Mouse (Mus musculus) cerebellum, postnatal 36 days (tissue): ENCODE data around the gene A3galt2.

ENCODE experiments used
- DNase-seq, 2 experiments: peaks; one replicate each; pipeline ENCODE4 v3.0.0; 2021 to 2022; ENCODE audit warnings: mixed read lengths in 2 of 2

The A3galt2 gene

DNA sequence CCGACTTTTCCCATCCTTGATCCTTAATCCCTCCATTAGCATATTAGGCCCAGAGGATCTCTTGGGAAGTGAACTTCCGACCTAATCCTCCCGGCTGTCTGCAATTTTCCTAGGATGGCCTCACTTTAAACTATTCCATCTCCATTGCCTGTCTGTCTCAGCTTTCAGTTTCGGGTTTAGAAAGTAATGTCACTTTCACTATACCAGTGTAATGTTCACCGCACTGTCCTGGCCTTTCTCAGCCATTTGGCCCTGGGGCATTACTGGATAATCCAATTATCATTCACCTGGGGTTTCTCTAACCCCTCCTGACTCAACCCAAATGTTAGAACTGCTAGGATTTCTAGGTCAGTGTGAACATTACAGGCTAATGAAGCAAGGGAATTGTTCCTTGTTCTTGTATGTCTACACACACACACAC is 26.7 kb upstream of the A3galt2 start:
- DNase-seq, result no peak

DNA sequence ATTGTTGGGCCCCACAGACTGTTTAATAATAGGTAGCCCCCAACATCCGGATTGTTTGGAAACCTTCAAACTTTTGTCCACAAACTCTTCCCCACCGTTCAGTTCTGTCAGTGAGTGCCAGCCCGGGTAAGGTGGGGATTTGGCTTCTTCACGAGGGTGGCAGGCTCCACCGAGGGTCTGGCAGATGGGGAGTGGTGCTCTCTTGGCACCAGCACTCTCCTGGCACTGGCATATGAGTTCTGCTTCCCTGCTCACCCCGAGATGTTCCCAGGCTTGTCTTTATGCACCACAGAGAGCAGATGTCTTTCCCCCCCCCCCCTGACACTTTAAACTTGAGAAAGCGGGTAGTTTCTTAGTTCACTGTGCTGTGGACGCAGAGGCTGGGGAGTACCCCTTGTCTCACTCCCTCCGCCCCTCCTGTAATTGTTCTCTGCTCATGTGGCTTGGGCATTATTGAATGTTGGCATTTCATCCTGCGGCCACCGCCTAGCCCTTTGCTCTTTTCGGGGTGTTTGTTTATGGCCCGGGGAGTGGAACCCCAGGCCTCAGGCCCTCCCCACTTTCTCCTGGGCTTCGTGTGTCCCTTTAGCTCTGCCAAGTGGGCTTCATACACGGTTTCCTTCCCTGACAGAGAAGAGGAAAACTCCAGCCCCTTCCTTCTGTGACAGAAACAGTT is 26.0 kb upstream of the A3galt2 start:
- DNase-seq, result peak; percentile 64 to 67

DNA sequence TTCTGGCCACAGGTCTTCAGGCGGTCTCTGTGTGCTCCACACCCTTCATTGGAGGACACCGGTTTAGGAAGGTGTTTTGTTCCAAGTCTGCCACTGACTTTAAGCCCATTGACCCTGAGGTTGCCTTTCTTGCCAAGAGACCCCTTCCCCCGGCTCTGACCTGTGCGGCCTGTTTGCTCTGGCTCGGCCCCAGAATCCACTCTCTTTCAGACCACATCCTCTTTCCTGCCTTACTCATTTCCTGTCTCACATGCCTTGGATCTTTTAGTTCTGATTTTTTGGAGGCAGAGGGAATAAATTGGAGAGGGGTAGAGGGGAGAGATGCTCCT is 25.5 kb upstream of the A3galt2 start:
- DNase-seq, result no peak

DNA sequence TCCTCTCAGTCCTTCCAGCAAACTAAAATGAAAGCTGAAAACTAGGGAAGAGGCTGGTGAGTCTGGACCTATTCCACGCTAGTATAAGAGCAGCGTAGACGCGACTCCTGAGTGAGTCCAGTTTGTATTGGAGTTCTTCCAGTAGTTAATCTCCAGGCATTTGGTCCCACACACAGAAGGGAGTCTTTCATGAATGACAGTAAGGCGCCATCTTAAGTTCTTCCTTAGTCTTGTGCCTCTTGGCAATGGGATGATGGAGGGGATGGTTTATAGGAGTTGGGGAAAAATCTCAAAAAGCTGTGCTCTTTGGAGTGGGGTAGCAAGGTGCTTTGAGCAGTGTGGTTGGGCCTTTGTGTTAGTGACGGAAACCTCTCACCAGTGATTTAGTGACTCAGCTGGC is 24.9 kb upstream of the A3galt2 start:
- DNase-seq, result no peak

DNA sequence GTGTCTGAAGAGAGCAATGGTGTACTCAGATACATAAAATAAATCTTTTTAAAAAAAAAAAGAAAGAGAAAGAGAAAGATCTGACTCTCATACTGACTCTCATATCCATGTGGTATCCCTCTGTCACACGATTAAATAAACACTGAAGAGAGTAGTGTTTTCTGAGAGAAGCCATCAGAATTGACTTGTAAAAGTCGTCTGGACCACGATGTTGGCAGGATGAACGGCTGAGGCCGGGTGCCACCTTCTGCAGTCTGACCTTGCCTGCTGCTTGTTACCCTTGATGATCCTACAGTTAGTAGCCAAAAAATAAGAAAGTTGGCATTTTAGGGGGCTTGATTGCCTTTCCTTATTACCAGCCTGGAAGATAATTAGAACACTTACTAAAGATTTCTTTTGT is 22.4 kb upstream of the A3galt2 start:
- DNase-seq, result no peak

DNA sequence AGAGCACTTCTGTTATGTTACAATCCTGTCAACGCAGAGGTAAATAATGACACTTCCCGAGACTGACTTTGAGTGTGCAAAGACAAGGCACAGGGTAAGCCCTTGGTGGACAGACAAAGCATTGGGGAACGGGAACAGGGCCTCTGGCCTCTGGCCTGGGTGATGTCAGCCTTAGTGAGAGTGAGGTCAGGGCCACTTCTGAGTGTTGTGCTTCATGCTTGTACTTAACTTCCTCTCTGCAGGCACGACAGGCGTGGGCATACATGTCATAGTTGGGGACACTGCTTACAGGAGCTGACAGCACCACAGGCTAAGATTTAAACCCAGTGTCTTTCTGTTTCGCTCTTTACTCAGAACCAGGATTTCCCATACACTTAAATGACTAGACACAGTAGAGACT is 21.7 kb upstream of the A3galt2 start:
- no peak for DNase-seq

DNA sequence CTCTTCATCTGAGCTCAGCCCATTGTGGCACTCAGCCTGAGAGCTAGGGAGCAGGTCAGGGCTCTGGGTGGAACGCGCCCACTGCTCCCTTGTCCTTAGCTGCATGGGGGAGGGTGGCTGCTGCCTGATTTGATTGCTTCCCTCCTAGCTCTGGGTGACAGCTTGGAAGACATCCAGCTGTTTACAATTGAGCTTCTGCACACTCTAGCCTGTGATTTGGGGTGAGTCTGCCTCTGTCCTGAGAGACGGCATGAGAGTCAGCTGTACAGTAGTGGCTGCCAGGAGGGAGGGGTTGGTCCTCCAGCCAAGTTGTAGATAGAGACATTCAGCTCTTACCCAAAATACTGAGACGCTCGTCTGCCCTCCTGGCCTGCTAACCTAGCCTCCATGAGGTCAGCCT is 20.9 kb upstream of the A3galt2 start:
- no peak for DNase-seq

DNA sequence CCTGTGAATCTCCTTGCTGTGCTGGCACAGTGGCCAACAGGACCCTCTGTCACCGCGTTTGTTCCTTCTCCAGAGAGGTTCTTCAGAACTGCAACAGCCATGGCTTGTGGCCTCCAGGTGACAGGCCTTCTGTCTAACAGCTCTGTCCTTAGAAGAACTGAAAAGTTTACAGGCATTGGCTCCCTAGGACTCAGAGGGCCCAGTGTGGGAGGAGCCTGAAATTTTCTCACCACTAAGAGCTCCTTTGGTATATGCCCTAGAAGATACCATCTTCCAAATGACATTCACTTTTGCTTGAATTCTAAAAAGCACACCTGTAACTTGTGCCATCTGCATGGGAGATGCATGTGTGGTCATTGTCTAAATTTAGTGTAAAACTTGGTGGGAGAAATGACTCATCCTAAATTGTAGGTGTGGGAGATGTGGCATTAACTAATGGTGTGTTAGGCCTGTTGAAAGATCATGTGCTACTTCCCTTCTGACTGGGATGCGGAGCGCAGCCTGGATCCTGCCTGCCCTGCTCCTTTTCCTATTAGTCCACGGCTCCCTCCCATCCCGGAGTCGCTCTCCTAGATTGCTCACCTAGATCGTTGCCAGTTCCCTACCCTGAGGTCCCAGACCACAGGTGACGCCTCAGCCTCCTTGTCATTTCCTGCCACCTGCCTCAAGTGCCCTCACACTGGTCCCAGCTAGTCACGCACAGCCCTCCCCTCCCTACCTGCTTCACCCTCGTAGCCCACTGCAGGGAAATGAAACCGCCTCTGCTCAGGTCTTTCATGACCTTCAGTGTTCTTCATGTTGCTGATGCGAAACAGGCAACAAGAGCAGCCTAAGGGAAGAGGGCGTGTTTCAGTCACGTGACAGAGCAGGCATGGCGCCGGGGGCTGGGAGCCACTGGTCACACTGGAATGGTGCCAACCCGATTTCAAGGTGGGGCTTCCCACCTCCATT is 20.2 kb upstream of the A3galt2 start:
- no peak for DNase-seq

DNA sequence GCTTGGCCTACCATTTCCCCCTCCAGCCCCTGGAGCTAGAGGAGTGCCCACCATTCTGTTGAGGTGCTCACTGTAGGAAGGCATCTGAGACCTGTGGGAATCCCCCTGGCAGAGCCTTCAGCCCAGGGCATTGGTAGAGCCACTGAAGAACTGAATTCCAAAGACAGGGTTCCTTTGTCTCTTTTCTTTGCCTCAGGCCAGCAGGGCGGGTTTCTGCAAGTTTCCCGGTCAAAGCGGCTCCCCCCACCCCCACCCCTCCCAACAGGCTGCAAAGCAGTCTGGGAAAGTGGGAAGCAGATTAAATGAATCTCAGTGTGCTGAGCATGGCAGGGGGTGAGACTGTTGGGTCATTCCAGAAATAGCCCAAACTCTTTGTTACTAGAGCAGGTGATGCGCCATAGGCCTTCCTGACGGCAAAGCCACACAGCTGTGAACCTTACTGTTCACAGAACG is 18.0 kb upstream of the A3galt2 start:
- no peak for DNase-seq

DNA sequence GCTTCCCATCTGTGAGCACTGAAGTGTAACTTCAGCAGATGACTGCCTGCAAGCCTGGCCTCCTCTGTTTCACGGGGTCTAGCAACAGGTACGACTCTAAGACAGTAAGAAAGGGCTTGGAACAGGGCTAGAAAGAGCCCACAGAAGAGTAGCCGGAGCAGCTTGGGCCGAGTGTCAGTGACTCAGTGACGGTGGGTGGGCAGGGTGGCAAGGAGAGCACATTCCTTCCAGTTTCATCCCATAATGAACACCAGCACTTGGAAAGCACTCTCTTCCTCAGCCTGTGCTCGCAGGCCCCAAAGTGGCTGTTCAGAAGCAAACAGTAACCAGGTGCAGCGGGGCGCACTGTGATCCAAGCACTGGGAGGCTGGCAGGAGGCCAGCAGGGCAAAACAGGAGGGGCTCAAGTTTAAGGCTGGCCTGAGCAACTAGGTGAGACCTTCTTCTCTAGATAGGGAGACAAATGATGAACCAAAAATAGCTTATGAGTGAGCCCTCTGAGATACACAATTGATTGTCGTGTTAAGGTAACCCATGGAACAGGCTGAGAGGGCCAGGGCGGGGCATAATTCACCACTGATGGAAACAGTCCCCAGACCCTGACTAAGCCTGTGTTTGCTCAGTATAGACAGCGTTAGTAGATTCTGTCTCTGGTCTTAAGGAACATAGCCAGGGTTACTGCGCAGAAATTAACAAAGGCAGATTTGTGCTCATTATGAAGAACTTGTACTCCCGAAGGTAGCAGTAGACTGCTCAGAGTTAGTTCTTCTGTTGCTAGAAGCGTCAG is 17.1 kb upstream of the A3galt2 start:
- DNase-seq, result no peak

DNA sequence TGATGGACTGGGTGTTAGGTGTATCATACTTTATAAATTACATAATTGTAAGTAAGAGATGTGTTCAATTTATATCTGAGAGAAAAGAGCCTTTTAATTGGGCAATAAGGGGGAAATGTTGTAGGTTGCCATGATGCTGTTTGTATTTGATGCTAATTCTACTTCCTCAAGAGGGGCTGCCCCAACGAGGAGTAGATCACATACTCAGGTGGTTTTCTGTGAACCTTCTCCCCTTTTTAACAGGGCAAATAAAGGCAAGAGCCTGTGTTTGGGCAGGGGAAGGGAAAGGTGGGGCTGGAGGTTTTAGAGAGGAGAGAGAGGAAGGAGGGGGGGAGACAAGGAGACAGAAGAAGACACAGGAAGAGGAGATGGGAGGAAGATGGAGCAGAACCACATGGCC is 14.3 kb upstream of the A3galt2 start:
- DNase-seq, result peak in 1 of 2 experiments; percentile 0

DNA sequence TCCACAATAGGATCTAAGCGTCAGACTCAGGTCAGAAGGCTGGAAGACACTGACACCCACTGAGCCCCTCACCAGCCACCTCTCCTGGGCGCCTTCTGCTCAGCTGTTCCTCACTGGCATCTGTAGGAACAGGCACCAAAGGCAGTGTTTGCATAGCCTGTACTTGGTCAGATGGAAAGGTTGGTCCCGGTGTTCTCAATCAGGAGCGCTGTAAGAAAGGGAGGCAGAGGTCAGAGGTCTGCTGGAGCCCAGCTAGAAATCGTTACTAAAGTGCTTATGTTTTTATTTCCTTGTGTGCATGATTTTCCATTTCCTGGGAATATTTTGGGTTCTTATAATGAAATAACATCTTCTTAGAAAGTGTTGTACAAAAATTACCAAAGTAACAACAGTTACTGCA is 13.3 kb upstream of the A3galt2 start:
- no peak for DNase-seq

DNA sequence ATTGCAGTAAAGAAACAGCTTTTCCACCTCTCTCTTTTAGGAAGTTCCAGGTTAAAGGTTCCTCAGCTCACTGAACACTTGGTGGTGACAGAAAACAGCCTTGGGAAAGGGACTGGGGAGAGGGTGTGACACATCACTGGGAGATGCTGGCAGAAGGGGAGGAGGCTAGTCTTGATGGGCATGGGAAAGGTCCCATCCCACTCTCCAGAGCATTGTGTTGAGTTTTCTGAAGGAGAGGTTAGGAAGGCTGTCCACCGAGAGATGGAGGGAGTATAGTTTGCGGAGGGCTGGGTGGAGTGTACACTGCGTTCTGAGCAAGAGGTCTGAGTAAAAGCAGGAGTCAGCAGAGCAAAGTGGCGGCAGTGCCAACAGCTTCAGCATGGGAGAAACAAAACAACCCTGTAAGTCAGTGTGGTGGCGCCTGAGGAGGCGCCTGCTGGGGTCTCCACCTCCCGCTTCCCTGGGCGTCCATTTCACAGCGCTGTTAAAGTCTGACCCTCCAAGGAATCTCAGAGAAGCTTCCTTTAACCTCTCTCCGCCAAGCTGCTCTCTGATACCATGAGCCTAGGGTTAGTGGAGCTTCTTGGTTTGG is 12.7 kb upstream of the A3galt2 start:
- peak in 1 of 2 experiments; percentile 4 for DNase-seq

DNA sequence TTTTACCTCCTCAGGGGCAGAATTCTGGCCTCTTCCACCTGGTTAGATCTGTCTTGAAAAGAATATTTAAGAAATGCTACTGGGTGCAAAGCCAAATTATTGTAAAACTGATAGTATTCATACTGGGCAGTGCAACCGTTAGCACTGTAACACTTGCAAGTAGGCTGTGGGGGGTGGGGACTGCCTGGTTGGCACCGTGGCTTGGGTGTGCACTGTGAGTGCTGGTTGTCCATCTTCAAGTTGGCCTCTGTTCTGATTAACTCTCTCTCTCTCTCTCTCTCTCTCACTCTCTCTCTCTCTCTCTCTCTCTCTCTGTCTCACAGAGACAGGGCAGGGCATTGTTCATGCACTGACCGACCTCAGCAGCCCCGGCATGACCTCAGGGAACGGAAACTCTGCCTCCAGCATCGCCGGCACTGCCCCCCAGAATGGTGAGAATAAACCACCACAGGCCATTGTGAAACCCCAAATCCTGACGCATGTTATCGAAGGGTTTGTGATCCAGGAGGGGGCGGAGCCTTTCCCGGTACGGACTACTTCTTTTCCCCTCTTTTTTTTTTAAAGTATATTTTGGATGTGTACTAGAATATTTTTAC is 12.0 kb upstream of the A3galt2 start:
- DNase-seq, result peak in 1 of 2 experiments; percentile 7

DNA sequence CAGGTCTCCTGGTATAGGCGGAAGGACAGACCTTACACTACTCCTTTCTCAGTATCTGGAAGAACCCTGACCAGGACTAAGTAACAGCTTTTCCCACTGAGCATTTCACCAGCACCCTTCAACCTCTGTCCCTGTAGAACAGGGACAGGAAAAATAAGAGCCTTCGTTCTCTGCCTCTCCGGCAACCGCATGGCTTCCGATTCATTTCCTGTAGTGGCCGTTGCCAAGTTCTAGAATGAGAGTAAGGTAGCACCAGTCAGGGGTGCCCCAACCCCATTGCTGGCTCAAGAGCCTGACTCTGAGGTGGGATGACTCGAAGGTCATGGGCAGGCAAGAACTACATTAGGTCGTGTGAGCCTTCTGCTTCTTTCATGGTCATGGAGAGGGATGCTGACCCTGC is 10.0 kb upstream of the A3galt2 start:
- no peak for DNase-seq

DNA sequence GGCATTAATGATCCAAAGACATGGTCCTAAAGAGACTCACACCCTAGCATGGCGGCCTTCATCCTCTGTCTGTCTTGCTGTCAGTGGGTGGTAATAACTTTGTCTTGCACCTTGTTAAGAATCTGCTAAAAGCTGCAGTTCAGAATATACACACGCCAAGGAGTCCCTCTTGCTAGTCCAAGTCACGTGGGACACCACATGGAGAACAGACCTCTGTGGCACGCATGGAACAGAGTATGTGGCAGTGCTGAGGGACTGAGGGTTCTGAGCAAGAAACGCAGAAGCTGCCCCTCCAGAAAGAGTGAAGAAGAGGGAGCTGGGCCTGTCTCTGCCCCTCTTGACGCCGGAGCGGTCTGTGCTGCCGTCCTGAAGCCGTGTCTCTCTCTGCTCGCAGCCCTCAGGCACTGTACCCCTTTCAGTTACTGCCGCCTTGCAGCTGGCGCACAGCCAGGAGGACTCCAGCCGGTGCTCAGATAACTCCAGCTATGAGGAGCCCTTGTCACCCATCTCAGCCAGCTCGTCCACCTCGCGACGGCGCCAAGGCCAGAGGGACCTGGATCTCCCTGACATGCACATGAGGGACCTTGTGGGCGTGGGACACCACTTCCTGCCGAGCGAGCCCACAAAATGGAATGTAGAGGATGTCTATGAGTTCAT is 7.4 kb upstream of the A3galt2 start:
- peak in 1 of 2 experiments; percentile 61 for DNase-seq

DNA sequence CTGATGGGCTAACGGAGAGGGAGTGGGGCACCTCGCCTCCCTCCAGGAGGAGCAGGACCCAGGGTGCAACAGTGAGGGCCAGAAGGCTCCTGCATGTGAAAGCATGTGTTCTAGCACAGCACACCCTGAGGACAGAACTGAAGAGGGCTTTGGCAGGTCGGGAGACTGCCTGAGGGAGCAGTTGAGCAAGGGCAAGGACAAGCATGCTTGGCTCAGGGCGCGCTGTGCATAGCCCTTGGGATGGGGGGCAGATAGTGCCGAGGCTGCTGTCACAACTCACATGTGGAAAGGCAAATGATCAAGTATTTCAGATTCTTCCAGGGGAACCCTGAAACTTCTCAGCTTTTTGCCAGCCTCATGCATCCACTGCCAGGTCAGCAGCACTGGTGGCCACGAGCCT is 6.9 kb upstream of the A3galt2 start:
- no peak for DNase-seq

DNA sequence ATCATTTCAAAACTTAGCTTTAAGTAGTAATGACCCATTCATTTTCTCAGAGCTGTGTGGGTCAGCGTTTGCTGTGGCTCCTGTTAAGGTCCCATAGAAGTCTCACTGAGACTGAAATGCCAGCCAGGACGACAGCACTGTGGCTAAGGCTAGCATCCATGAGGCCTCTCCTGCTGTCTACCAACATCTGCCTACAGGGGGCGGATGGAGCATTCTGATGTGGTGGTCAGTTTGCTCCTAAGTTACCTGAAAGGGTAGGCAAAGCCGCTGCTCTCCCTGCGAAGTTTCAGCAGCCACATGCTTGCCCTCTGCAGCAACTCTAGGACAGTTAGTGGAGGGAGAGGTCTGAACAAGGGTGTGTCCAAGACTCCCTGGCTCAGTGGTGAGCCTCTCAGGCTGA is 4.2 kb upstream of the A3galt2 start:
- no peak for DNase-seq

DNA sequence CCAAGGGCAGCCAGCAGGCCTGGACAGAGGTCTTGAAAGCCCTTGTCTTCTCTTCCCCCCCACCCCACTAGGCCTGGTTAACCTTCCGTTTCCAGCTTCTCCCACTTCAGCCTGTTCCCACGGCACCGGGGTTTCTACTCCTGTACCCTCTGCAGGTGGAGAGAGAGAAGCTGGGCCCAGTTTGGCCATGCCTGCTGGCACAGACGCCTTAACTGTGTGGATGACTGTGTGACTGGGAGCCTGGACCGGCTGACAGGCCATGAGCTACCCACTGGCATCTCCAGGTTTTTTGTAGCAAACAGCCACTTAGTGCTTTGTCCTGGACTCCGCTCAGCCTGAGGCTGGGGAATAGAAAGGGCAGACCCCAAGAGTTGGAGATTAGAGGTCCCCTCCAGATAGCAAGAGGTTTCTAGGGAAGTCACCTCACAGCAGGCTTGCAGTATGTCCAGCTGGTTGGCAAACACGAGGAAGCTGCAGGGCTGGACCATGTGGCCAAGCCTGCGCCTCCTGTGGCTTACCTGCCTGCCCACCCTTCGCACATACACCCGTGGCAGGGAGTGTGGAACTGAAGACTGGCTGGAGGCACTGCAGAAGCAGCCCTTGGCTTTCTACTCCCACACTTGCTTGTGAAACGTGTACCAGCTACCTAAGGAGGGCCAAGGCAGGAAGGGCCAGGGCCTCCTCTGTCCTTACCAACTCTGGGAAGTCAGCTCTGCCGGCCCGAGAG is 3.0 kb upstream of the A3galt2 start:
- peak in 1 of 2 experiments; percentile 41 for DNase-seq

DNA sequence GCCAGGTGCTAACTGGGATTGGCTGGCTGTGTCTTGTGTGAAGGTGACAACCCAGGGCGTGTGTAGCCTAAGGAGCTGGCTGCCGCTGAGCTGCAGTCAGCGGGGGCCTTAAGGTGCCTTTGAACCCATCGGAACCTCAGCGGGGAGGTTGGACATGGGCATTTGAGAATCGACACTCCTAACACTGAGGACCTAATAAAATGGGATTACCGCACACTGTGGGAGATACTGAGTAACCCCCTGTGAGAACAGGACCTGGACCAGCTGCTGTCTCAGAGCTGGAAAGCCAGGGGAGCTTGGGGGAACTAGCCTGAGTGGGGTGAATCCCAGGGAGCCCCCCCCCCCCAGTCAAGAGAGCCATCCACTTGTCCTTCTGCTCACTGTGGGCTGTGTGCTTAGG is 1.6 kb upstream of the A3galt2 start:
- DNase-seq, result no peak

DNA sequence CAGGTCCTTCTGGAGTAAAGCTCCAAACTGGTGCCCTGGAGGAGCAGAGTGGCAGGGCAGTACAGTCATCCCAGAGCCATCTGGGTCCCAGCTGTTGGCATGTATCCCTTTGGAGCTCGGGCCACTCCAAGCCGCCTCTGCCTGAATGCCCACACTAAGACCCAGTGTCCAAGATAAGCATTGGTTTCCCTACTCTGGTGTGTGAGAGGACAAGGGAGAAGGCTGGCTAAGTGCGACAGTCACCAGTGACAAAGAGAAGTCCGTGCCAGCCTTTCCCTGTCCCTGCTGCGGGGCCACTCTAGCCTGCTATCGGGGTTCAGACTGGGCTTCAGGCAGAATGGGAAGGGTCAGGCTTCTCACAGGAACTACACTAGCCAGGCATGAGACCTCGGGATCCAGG is 736 bp downstream of the A3galt2 start:
- DNase-seq, result no peak
